Mouse (Mus musculus) heart, embryonic 14.5 days (tissue): ENCODE measurements around the gene Gins3. TPM values are rescaled to one million over a fixed set of nuclear protein-coding genes. Genes with fewer than 3 reads are reported as not detected.
"Not testable (repeated sequence)": the region's sequence is repeated elsewhere in the genome, so short reads cannot be mapped to it uniquely, and the experiment has no call there.

Source experiments
- ATAC-seq: fragments of 200-750 bp; cut with Nextera tagmentation; 2 replicates; pipeline ENCODE4 v1.8.0; 2017; ENCODE audit warnings: low read depth, moderate TSS enrichment; ENCODE audit not compliant: insufficient number of reproducible peaks, insufficient read depth, low FRiP score
- H3K27ac ChIP-seq, 2 experiments: fragments of 200-500 bp in 1 of 2; fragments of 300-500 bp in 1 of 2; sonication (generic) in 1 of 2; replicated peaks in 1 of 2; 2 replicates each; pipeline ENCODE4 v1.5.1; 2012 to 2014; ENCODE audit warnings: low read depth in 2 of 2, low read length in 2 of 2, control low read depth in 1 of 2, mild to moderate bottlenecking in 1 of 2, mixed read lengths in 1 of 2; ENCODE audit not compliant: control insufficient read depth in 1 of 2, insufficient read depth in 1 of 2
- H3K27me3 ChIP-seq: fragments of 300-500 bp; sonication (generic); 2 replicates; pipeline ENCODE4 v1.6.1; 2014; ENCODE audit warnings: mild to moderate bottlenecking, low read length, control low read depth; ENCODE audit not compliant: control insufficient read depth, insufficient read depth
- H3K36me3 ChIP-seq: fragments of 300-500 bp; sonication (generic); 2 replicates; pipeline ENCODE4 v1.6.1; 2014; ENCODE audit warnings: mild to moderate bottlenecking, control low read depth, low read length, mixed read lengths; ENCODE audit not compliant: control insufficient read depth, insufficient read depth
- H3K4me1 ChIP-seq, 2 experiments: fragments of 200-500 bp in 1 of 2; fragments of 300-500 bp in 1 of 2; sonication (generic) in 1 of 2; 2 replicates each; pipeline ENCODE4 v1.6.1; 2012 to 2014; ENCODE audit warnings: low read length in 2 of 2, control low read depth in 1 of 2, mixed read lengths in 1 of 2; ENCODE audit not compliant: control insufficient read depth in 2 of 2, insufficient read depth in 2 of 2
- H3K4me2 ChIP-seq: fragments of 300-500 bp; sonication (generic); 2 replicates; pipeline ENCODE4 v1.6.1; 2014; ENCODE audit warnings: mild to moderate bottlenecking, low read length
- H3K4me3 ChIP-seq, 2 experiments: fragments of 200-500 bp in 1 of 2; fragments of 300-500 bp in 1 of 2; sonication (generic) in 1 of 2; 2 replicates each; pipeline ENCODE4 v1.5.1; 2012 to 2014; ENCODE audit warnings: low read length in 2 of 2, mild to moderate bottlenecking in 2 of 2, control low read depth in 1 of 2, low read depth in 1 of 2, moderate library complexity in 1 of 2; ENCODE audit not compliant: control insufficient read depth in 1 of 2, insufficient read depth in 1 of 2
- H3K9ac ChIP-seq: fragments of 300-500 bp; sonication (generic); 2 replicates; pipeline ENCODE4 v1.6.1; 2014; ENCODE audit warnings: mild to moderate bottlenecking, low read length
- H3K9me3 ChIP-seq: fragments of 300-500 bp; sonication (generic); 2 replicates; pipeline ENCODE4 v1.6.1; 2016; ENCODE audit warnings: low read length, control low read depth; ENCODE audit not compliant: control insufficient read depth
- WGBS: fragments of 180-500 bp; shearing (Covaris S2); extraction: QIAGEN DNeasy Blood & Tissue Kit; methylation state at CpG from one replicate; pipeline ENCODE4 v1.1.7; 2014; 5-methylcytosine and 5-hydroxymethylcytosine counted together
- polyA plus RNA-seq: library from polyadenylated mRNA; unstranded; fragments of >200 nt; fragmentation: Nextera tagmentation; extraction: Ambion mirVana; gene quantifications from 2 replicates; pipeline ENCODE4 v1.2.1, GENCODE M21; 2014

The Gins3 gene
- polyA plus RNA-seq, 1 experiment from 2014 or later = 13.9 TPM

DNA sequence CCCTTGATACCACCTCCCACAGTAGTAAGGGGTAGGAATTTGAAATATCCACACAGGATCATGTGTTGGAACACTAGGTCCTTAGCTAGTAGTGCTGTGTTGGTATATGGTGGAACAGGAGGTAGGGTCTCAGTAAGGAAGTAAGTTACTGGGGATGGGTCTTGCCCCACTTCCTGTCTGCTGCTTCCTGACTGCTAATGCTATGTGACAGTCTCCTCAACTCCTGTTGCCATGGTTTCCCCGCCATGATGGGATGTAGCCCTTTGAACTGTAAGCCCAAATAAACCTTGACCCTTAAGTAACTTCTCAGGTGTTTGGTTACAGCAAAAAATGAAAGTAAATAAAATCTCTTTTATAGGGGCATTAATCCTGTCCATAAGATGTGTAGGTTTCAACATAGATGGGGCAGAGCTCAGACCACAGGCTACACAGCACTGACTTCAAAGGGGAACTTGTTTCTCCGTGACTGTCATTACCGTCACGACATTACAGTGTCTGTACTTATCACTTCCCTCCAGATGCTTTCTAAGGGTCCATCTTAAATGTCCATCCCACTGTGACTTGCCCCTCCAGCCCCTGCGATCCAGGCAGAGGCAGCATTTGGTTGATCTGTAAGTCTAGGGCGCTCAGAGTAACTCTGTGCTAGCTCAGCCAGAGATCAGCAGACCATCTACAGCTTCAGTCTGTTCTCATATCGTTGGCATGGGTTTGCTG, 29.8 kb downstream of the Gins3 start:
- 65% methylated on average over 7 of the region's 7 CpGs for WGBS
- H3K27ac ChIP-seq = no peak overlapping the region
- H3K36me3 ChIP-seq = no peaks in the 10 kb centered on the region
- H3K9ac ChIP-seq = no peak overlapping the region
- no peak for ATAC-seq
- H3K4me2 ChIP-seq = no peak overlapping the region
- no peak overlapping the region for H3K4me3 ChIP-seq
- H3K4me1 ChIP-seq = peaks cover 9 to 17% of the 10 kb centered on the region in 2 experiments
- H3K27me3 ChIP-seq = no peaks in the 10 kb centered on the region
- no peaks in the 10 kb centered on the region; the same call in 1 of the 2 replicates for H3K9me3 ChIP-seq

DNA sequence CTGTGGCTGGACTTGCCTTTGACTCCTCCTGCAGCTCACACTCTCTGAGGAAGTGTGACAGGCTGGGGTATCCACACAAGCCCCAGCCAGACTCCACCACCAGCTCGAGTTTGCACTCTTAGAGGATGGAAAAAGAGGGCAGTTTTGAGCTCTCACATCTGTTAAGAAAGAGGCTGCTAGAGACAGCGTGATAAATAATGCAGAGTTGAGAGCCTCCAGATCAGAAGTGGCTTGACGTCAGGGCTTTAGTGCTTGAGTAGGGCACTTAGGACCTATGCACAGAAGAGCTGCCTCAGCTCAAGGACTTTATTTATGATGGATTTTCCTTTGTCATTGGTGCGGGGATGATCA, 30.3 kb downstream of the Gins3 start:
- no peaks in the 10 kb centered on the region for H3K36me3 ChIP-seq
- no peak overlapping the region for H3K4me2 ChIP-seq
- H3K4me3 ChIP-seq = no peak overlapping the region
- H3K27ac ChIP-seq = no peak overlapping the region
- no peak for ATAC-seq
- no peaks in the 10 kb centered on the region; the same call in 1 of the 2 replicates for H3K9me3 ChIP-seq
- no peak overlapping the region for H3K9ac ChIP-seq
- 24% methylated on average over 4 of the region's 4 CpGs for WGBS
- peaks cover 14 to 20% of the 10 kb centered on the region in 2 experiments for H3K4me1 ChIP-seq
- H3K27me3 ChIP-seq = no peaks in the 10 kb centered on the region

DNA sequence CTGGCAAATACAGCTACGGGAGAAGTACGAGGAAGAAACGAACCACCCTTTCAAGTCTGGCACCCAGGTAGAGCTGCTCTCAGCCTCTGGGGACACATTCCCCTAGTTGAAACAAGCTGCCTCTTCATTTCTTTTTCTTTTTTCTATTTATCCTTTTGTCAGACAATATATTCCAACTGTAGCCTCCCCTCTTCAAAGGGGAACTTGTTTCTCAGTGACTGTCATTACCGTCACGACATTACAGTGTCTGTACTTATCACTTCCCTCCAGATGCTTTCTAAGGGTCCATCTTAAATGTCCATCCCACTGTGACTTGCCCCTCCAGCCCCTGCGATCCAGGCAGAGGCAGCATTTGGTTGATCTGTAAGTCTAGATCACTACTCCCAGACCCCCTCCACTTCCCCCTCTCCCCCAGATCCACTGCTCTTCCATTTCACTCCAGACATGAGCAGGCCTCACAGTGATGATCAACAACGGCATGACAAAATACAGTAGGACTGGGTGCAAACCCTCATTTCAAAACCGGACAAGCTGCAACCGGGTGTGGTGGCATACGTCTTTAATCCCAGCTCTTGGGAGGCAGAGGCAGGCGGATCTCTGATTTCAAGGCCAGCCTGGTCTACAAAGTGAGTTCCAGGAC, 32.7 kb downstream of the Gins3 start:
- H3K4me2 ChIP-seq, H3K9ac ChIP-seq, H3K27me3 ChIP-seq, H3K9me3 ChIP-seq, H3K4me3 ChIP-seq, H3K36me3 ChIP-seq, ATAC-seq, H3K27ac ChIP-seq: not testable (repeated sequence)
- 91% methylated on average over 11 of the region's 11 CpGs for WGBS
- peaks cover 10 to 14% of the 10 kb centered on the region in 2 experiments for H3K4me1 ChIP-seq

DNA sequence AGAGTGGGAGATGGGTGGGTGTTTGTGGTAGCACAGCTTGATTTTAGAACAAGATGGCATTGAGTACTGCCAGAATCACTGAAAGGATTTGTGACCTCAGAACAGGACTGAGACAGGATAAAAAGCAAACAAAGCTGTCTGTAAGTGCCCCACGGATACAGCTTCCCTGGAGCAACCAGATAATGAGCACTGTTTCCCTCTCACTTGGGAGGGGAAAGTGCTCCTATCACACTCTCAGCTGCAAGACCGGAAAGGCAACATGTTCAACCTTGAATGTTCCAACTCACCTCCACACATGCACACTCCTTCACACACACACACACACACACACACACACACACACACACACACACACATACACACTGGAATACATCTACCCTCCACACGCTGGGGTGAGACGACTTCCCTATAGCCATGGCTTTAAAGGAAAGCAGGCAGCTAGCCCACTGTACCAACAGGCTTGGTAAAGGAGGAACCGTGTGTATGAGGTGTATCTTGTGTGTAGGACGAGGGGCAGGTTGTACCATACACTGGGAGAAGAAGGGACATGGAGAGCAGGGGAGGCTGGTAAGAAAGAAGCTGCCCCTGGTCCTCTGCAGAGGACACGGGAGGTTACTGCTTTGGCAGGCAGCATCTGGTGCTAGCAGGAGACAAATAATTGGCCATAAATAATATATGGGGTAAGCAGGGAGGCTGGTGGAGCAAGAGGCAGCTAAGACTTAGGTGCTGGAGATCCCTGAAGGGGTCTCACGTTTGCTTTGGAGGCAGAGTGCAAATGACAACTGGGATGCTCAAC, 35.1 kb downstream of the Gins3 start:
- Histone ChIP-seq H3K27ac (no peak overlapping the region), H3K4me1 (peaks cover 10 to 12% of the 10 kb centered on the region in 2 experiments), H3K4me2 (no peak overlapping the region), H3K9me3 (no peaks in the 10 kb centered on the region; the same call in 1 of the 2 replicates), H3K36me3 (no peaks in the 10 kb centered on the region), H3K9ac (no peak overlapping the region; the same call in 1 of the 2 replicates), H3K4me3 (no peak overlapping the region), H3K27me3 (no peaks in the 10 kb centered on the region)
- no peak for ATAC-seq
- WGBS = 43% methylated on average over 8 of the region's 8 CpGs

DNA sequence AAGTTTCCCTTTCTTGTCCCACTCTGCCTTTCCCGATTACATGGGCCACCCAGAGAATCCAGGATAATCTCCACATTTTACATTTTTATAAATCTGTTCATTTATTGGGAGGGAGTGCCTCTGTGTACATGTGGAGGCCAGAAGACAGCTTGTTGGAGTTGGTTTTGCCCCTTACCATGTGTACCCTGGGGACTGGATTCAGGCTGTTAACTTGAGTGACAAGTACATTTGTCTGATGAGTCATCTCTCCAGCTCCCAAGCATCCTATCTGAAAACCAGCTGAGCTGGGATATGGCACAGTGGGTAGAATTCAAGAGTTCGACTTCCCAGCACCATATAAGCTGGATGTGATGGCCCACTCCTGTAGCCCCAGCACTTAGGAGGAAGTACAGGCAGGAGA, 36.7 kb downstream of the Gins3 start:
- no peak overlapping the region for H3K4me3 ChIP-seq
- H3K9ac ChIP-seq = no peak overlapping the region
- no peaks in the 10 kb centered on the region; the same call in 1 of the 2 replicates for H3K9me3 ChIP-seq
- H3K4me2 ChIP-seq = no peak overlapping the region
- 70% methylated on average over 2 of the region's 2 CpGs for WGBS
- H3K36me3 ChIP-seq = no peaks in the 10 kb centered on the region
- peaks cover 5 to 10% of the 10 kb centered on the region in 2 experiments for H3K4me1 ChIP-seq
- no peak for ATAC-seq
- H3K27me3 ChIP-seq = peaks cover 8% of the 10 kb centered on the region; the same call in 1 of the 2 replicates
- H3K27ac ChIP-seq = no peak overlapping the region

DNA sequence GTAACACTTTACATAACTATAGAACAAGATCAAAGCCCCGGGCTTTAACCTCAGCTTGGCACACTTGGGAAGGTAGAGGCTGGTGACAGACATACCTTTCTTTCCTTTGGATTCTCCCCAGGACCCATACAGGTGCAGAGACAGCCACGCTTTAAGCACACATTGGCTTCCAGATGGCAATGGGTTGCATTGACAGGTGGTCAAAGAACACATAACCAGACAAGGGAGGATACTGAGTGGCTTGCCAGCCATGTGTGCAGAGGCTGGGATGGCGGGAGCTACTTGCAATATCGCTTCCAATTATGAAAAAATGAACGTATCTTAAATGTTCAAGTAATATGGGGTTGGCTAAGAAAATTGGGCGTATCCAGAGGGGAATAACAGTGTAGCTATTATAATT, 38.6 kb downstream of the Gins3 start:
- no peak overlapping the region for H3K27ac ChIP-seq
- 82% methylated on average over 6 of the region's 6 CpGs for WGBS
- H3K36me3 ChIP-seq = no peaks in the 10 kb centered on the region
- no peak for ATAC-seq
- H3K4me2 ChIP-seq = no peak overlapping the region
- no peak overlapping the region for H3K4me3 ChIP-seq
- H3K27me3 ChIP-seq = peaks cover 24% of the 10 kb centered on the region
- H3K9ac ChIP-seq = no peak overlapping the region
- H3K4me1 ChIP-seq = peaks cover 5 to 10% of the 10 kb centered on the region in 2 experiments
- no peaks in the 10 kb centered on the region for H3K9me3 ChIP-seq

DNA sequence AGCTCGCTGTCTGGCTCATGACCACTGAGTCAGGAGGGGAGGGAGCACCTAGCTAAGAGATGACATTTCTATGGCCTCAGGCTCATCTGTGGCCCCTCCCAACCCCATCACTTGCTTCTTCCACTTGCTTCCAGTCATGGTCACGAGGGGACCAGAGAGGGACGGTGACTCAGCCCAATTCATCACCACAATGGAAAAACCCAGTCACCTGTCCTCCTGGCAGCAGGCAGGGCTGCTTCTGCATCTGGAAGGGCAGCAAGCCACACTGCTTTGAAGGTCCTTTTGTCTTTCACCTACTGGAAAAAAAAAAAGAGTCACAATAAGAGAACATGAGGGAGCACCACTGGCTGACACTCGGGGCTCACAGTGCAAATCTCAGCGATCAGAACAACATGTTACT, 39.6 kb downstream of the Gins3 start:
- H3K27ac ChIP-seq = no peak overlapping the region
- H3K9ac ChIP-seq = no peak overlapping the region
- H3K4me3 ChIP-seq = no peak overlapping the region
- no peak overlapping the region for H3K4me2 ChIP-seq
- H3K27me3 ChIP-seq = peaks cover 34% of the 10 kb centered on the region
- H3K36me3 ChIP-seq = no peaks in the 10 kb centered on the region
- WGBS = 47% methylated on average over 5 of the region's 5 CpGs
- no peak for ATAC-seq
- H3K4me1 ChIP-seq = peaks cover 7 to 10% of the 10 kb centered on the region in 2 experiments
- H3K9me3 ChIP-seq = no peaks in the 10 kb centered on the region
